Mouse (Mus musculus): ENCODE data around the gene 4930404H24Rik.
A peak's percentile ranks its signal among the peaks of the same experiment; 100 is the strongest.

Gene 4930404H24Rik

DNA sequence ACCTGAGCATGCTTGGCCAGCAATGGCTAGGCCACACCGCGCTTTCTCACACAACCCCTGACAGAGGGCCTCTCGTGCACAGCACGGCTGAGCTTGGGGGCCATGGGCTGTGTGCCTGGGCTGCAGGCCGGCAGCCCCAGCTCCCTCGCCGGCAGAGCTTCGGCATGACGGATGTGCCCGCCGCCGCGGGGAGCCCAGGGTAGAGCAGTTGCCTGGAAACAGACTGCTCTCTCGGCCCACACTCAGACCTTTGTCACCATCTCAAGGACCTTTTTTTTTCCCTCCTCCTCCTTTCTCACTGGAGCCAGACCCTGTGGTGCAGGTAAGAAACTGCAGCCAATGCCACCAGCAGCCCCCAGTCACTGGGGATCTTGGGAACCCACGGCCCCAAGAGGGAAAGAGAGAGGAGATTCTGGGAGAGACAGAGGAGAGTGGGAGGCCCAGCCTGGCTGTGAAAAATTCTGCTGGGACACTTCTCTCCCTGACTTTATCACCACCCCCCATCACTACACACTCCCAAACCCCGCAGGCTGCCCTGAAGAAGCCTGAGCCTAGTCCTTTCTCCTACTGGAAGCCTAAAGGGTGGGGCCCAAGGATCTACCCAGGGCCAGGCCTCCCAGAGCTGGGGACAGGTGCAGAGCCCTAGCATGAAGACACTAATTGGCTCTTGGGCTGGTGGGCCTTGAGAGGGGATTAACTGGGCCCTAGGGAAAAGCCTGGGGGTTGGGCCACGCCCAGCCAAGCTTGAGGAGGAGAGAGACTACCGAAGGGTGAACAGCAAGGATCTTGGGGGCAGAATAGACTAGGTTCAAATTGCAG is 16.8 kb downstream of the 4930404H24Rik start:
- no peak for DNase-seq (ENCODE audit: low read depth)

DNA sequence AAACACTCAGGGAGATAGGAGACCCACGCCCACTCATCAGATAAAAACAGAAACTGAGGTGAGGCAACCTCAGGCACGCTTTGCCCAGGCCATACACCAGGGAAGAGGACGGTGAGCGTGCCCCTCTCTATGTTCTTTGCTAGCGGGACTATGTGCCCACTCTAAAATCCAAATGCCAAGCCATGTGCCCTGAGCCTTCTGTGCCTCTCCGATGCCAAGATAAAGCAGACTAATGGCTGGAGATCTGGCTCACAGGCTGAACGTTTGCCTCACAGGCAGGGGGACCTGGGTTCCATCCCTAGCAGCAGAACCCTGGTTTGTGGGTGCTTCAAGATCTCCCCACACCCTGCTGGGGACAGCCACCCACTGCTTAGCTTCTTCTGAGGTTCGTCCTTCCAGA is 17.5 kb downstream of the 4930404H24Rik start:
- no peak for DNase-seq (ENCODE audit: low read depth)

DNA sequence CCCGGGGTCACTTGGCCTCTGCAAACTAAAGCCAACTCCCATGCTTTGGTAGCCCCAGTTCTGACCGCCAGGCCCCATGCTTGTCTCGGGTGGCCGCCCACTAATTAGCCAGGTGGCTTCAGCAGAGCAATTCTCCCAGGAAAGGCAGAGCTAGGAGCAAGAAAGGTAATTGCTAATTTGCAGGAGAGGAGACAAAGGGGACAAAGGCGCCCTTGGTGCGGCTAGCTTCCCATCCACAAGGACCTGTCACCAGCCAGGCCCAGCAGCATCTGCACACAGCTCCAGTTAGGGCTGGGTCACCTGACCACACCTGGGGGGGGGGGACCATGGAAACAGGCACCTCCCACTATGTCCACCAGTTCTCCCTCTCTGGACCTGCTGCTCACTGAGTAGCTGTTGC is 19.0 kb downstream of the 4930404H24Rik start:
- no peak for DNase-seq (ENCODE audit: low read depth)

DNA sequence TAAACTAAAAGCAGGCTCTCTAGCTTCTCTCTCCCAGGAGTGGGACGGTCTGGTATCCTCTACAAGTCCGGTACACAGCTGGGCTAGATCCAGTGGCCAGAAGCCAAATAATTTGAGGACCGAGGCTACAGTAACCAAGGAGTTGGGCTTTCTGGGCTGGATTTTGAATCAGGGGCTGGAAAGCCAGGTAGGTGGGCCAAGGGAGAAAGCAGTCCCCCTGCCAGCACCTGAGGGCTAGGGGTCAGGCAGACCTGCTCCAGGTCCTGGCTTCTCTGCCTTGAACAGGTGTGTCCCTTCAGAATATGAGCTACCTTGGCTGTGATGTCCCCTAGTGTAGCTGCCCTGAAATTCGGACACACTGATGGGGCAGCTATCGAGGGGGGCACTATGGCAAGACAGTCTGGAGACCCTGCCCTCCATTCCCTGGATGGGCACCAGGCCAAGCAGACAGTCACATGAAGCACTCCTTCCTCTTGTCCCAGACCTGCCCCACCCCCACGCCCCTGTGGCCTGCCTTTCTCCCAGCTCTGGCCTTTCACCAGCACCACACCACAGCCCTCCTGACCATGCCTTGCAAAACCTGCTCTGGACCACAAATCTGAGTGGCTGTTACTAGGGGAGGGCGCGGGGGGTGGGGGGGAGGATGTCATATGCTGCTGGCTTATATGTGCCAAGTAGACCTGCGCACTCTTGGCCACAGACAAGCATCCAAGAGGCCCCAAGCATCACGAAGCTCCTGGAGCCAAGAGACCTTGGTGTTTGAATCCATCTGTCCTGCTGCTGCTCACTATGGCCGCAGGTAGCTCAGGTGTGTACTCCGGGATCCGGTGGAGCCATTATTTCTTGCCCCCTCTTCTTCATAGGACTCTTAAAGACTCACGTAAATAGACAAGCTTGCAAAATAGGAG is 20.1 kb downstream of the 4930404H24Rik start:
- DNase-seq (ENCODE audit: low read depth), result no peak

DNA sequence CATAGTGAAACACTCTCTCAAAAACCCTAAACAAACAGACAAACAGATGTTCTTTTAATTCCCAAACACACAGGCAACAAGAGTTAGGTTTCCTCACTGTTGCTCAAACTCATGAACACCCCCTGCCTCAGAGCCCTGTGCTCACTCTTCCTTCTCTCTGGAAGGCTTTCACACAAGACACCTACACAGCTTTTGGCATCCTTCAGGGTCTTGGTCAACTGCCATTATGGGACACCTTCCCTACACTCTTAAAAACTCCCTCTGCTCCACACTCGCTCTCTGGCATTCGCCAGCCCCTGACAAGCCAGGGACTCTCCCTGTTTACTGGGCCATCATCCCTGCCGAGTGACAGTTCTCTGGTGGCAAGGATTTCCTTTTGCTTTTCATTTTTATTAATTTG is 21.4 kb downstream of the 4930404H24Rik start:
- DNase-seq (ENCODE audit: low read depth), result no peak

GRCm38 (mm10) chr2:153514497-153515380 is 22.1 kb downstream of the 4930404H24Rik start:
- DNase-seq (ENCODE audit: low read depth), result no peak

GRCm38 (mm10) chr2:153515582-153515981 is 23.0 kb downstream of the 4930404H24Rik start:
- no peak for DNase-seq (ENCODE audit: low read depth)

DNA sequence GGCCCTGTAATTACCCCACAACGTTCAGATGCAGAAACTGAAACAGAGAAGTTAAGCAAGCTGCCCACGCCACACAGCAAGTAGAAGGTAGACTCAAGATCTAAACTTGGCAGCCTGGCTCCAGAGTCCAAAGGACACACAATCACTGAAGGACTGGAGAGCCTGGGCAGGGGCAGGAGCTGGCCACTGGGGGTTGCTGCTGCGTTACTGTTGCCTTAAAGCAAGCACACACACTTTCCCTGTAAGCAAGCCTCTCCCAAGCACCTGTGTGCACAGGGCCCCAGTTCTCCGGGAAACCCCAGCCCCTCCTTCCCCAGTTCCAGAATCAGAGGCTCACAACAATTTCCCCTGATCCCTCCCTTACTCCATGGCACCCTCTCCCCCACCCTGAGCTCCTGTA is 24.4 kb downstream of the 4930404H24Rik start:
- DNase-seq (ENCODE audit: low read depth), result no peak

GRCm38 (mm10) chr2:153520057-153520456 is 27.5 kb downstream of the 4930404H24Rik start:
- DNase-seq (ENCODE audit: low read depth), result peak; percentile 8

- DNase-seq (ENCODE audit: low read depth), result no peak
Observed at GRCm38 (mm10) chr2:153522270-153522669, 29.7 kb downstream of the 4930404H24Rik start.

- DNase-seq (ENCODE audit: low read depth), result no peak
Observed at GRCm38 (mm10) chr2:153523143-153523542, 30.6 kb downstream of the 4930404H24Rik start.

GRCm38 (mm10) chr2:153523656-153524055 is 31.1 kb downstream of the 4930404H24Rik start:
- no peak for DNase-seq (ENCODE audit: low read depth)

DNA sequence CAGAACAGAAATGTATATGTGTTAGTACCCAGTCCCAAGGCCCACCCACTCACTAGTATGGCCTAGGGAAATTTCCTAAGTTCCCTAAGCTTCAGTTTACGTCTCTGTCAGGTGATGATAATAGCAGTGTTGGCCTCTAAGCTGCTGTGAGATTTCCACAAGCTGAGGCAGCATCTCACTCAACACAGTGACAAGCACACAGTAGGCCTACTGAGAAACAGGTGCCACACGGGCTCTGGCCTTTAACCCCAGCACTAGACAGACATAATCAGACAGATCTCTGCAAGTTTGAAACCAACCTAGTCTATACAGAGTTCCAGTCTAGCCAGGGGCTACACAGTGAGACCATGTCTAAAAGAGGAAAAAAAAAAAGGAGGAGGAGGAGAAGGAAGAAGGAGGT is 32.1 kb downstream of the 4930404H24Rik start:
- no peak for DNase-seq (ENCODE audit: low read depth)

DNA sequence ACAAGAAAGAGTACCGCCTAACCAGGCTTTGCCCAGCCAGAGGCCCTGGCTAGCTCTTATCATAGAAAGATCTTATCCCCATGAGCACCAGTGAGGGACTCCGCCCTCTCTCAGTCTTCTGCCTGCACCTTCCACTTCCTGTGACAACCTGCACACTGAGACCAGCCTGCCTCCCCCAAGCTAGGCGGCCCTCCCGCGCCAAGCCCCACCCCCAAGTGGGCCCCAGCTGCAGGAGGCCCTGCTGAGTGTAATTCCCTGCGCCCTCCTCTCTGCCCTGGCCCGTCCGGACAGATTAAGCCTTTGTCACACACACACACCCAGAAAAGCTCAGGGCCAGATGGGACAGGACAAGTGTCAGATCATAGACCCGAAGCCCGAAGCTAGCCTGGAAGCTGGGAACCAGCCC is 33.3 kb downstream of the 4930404H24Rik start:
- DNase-seq (ENCODE audit: low read depth), result no peak

DNA sequence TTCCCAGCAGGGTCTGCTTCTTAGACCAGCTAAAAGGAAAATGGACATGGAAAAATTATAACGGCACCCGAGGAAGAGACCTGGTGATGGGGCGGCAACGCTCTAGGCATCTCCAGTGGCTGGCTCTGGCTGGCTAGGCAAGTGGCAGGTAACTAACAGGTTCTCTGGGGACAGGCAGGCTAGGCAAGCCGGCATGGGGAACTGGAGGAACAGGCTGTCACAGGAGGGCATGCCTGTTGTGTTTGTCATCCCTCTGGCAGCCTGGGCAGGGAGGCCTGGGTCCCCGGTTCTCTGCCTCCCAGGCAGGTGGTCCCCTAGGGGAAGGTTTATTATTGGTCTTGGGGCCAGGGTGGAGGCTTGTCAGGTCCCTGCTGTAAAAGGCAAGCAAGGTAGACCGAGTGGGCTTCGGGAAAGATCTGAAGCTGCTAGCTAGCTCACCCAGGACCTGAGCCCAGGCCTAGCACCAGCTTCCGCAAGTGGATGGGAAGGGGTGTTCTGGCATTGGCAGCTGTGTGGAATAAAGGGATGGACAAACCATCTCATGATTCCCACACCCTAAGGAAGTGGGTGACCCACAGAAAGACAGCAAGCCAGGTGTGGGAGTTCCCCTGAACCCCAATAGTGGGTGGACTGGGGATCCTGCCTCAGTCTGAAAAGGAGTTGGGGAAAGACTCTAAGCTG is 34.4 kb downstream of the 4930404H24Rik start:
- no peak for DNase-seq (ENCODE audit: low read depth)

GRCm38 (mm10) chr2:153527580-153528531 is 35.3 kb downstream of the 4930404H24Rik start:
- no peak for DNase-seq (ENCODE audit: low read depth)

DNA sequence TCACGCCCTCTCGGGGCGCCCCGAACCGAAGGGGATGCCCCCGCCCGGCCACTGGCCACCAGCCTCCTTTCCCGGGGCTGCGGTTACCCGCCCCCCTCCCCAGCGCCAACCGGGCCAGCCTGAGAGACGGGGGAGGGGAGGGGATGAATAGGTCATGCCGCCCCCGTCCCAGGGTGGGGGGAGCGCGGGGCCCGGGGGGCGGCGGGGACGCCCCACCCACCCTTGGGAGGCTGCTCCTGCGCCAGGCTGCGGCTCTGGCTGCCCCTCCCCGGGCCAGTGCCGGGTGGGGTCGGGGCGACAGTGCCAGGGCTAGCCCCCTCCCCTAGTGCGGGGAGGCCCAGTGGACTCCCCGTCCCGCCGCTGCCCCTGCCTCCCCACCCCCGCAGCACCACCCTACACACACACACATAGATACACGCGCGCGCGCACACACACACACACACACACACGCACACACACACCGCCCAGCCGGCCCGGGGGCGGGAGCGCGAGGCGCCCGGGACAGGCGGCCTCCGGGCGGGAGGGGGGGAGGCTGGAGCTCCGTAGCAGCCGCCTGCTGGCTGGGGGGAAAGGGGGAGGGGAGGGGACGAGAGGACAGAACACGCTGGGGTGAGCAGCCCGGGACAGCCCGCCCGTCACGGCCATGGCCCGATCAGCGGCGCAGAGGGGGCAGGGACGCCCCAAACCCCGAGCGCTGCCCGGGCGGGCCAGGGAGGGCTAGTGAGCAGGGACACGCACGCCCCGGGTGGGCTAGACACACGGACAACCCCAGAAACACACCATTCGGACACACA is 36.2 kb downstream of the 4930404H24Rik start:
- DNase-seq (ENCODE audit: low read depth), result no peak

GRCm38 (mm10) chr2:153529365-153529781 is 36.8 kb downstream of the 4930404H24Rik start:
- DNase-seq (ENCODE audit: low read depth), result no peak

All from NIH3T3 (cell line).